Mouse (Mus musculus) hindbrain, postnatal 0 days (tissue): ENCODE results near the gene Rflnb. TPM values are rescaled to one million over a fixed set of nuclear protein-coding genes. Genes with fewer than 3 reads are reported as not detected.
A peak's percentile ranks its signal among the peaks of the same experiment; 100 is the strongest.

Experiments used
- ATAC-seq: fragments of 200-750 bp; cut with Nextera tagmentation; 2 replicates; pipeline ENCODE4 v1.8.0; 2017; ENCODE audit warnings: mild to moderate bottlenecking, moderate TSS enrichment, moderate library complexity
- DNase-seq: peaks from one replicate; pipeline ENCODE4 v3.0.0-alpha.2; 2015; ENCODE audit warnings: low spot score
- H3K27ac ChIP-seq: fragments of 300-500 bp; sonication (generic); 2 replicates; pipeline ENCODE4 v1.5.1; 2014; ENCODE audit warnings: mild to moderate bottlenecking
- H3K27me3 ChIP-seq: fragments of 300-500 bp; sonication (generic); 2 replicates; pipeline ENCODE4 v1.6.1; 2014; ENCODE audit warnings: low read length, mixed read lengths; ENCODE audit not compliant: insufficient read depth
- H3K36me3 ChIP-seq: fragments of 300-500 bp; sonication (generic); 2 replicates; pipeline ENCODE4 v1.6.1; 2014; ENCODE audit warnings: low read length, mixed read lengths; ENCODE audit not compliant: insufficient read depth
- H3K4me1 ChIP-seq: fragments of 300-500 bp; sonication (generic); 2 replicates; pipeline ENCODE4 v1.6.1; 2014; ENCODE audit warnings: antibody characterized with exemption, low read length, mixed read lengths; ENCODE audit not compliant: insufficient read depth
- H3K4me2 ChIP-seq: fragments of 300-500 bp; sonication (generic); 2 replicates; pipeline ENCODE4 v1.6.1; 2014; ENCODE audit warnings: low read depth, mild to moderate bottlenecking, low read length, moderate library complexity, mixed read lengths
- H3K4me3 ChIP-seq: fragments of 300-500 bp; sonication (generic); 2 replicates; pipeline ENCODE4 v1.5.1; 2014; ENCODE audit warnings: low read length
- H3K9ac ChIP-seq: fragments of 300-500 bp; sonication (generic); replicated peaks from 2 replicates; pipeline ENCODE4 v1.6.1; 2014; ENCODE audit warnings: mild to moderate bottlenecking, low read length, moderate library complexity, mixed read lengths
- H3K9me3 ChIP-seq: fragments of 300-500 bp; sonication (generic); 2 replicates; pipeline ENCODE4 v1.6.1; 2016; ENCODE audit warnings: low read length, mixed read lengths
- CTCF ChIP-seq: IDR thresholded peaks from 2 replicates; pipeline ENCODE4 v1.5.1; 2016; ENCODE audit warnings: antibody characterized with exemption, control low read depth, low read depth
- WGBS: fragments of 180-500 bp; shearing (Covaris S2); extraction: QIAGEN DNeasy Blood & Tissue Kit; methylation state at CpG from one replicate; pipeline ENCODE4 v1.1.7; 2014; 5-methylcytosine and 5-hydroxymethylcytosine counted together
- polyA plus RNA-seq: library from polyadenylated mRNA; unstranded; fragments of >200 nt; fragmentation: Nextera tagmentation; extraction: Ambion mirVana; gene quantifications from 2 replicates; pipeline ENCODE4 v1.2.1, GENCODE M21; 2015
- total RNA-seq: library from RNA; depleted of rRNA; stranded (reverse); fragments of >200 nt; gene quantifications from 2 replicates; pipeline ENCODE4 v1.2.3, GENCODE M21; 2014

The Rflnb gene
- total and polyA plus RNA-seq, 2 experiments from 2014 or later: 13.6 to 14.9 TPM

DNA sequence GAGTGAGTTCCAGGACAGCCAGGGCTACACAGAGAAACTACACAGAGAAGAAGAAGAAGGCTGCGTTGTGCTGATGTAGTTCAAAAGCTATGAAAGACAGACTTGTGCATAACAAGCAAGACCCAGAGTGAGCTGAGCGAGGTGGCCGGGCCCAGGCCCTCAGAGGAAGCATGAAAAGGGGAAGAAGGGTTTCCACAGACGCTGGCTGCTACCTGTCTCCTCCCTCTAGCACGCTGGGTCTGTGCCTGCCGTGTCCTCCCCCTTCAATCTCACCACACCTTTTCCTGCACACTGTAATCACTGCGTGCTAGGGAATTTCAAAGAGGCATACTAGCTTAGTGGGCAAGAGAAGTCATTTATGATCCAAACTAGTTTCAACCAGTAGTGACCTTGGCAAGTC, 36.8 kb upstream of the Rflnb start:
- H3K9ac ChIP-seq: no peak overlapping the region
- no peak for TF ChIP-seq CTCF
- 90% methylated on average over 7 of the region's 7 CpGs for WGBS
- no peak for ATAC-seq
- no peaks in the 10 kb centered on the region for H3K27me3 ChIP-seq
- no peak overlapping the region for H3K4me3 ChIP-seq
- H3K27ac ChIP-seq: no peak overlapping the region
- DNase-seq: no peak
- H3K9me3 ChIP-seq: no peaks in the 10 kb centered on the region
- no peaks in the 10 kb centered on the region for H3K4me1 ChIP-seq
- no peak overlapping the region for H3K4me2 ChIP-seq
- H3K36me3 ChIP-seq: peaks cover 11% of the 10 kb centered on the region

GRCm38 (mm10) chr11:76060906-76061305, 33.3 kb upstream of the Rflnb start:
- Histone ChIP-seq H3K27ac (no peak overlapping the region), H3K27me3 (no peaks in the 10 kb centered on the region), H3K36me3 (peaks cover 5% of the 10 kb centered on the region; the same call in 1 of the 2 replicates), H3K9me3 (no peaks in the 10 kb centered on the region), H3K4me1 (no peaks in the 10 kb centered on the region), H3K9ac (no peak overlapping the region), H3K4me3 (no peak overlapping the region), H3K4me2 (no peak overlapping the region)
- ATAC-seq (no peak), DNase-seq (no peak)
- WGBS: 94% methylated on average over 2 of the region's 2 CpGs
- TF ChIP-seq CTCF: no peak

DNA sequence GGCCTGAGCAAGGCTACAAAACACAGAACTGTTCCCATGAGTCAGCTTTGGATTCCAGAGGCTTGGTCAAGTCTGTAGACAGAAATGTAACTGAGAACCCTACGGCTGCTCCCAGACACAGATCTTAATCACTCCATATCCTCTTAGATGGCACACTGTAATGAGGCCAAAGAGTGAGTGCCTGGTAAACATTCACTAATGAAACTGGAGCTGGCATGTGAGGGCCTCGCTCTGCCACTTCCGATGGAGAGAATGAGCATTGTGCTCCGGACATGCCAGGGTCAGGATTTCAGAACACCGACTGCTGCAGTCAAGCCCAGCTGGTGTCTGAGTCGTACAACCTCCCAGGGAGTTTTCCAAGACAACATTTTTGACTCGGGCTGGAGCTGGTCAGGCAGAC, 32.4 kb upstream of the Rflnb start:
- TF ChIP-seq CTCF: no peak
- DNase-seq: no peak
- H3K4me1 ChIP-seq: no peaks in the 10 kb centered on the region
- ATAC-seq: no peak
- H3K4me3 ChIP-seq: no peak overlapping the region
- H3K27ac ChIP-seq: no peak overlapping the region
- no peak overlapping the region for H3K9ac ChIP-seq
- WGBS: 65% methylated on average over 7 of the region's 7 CpGs
- H3K9me3 ChIP-seq: no peaks in the 10 kb centered on the region
- no peak overlapping the region for H3K4me2 ChIP-seq
- H3K36me3 ChIP-seq: 0 out of 2 replicates have a peak, but pooled peaks cover 5% of the 10 kb centered on the region
- no peaks in the 10 kb centered on the region for H3K27me3 ChIP-seq

- WGBS: 26% methylated on average over 3 of the region's 3 CpGs
- no peak for ATAC-seq
- H3K4me2 ChIP-seq: no peak overlapping the region
- peak; percentile 34; the same call in 1 of the 2 replicates for TF ChIP-seq CTCF
- DNase-seq: no peak
- H3K27me3 ChIP-seq: no peaks in the 10 kb centered on the region
- H3K4me1 ChIP-seq: no peaks in the 10 kb centered on the region
- H3K27ac ChIP-seq: no peak overlapping the region
- no peak overlapping the region for H3K9ac ChIP-seq
- no peak overlapping the region for H3K4me3 ChIP-seq
- H3K36me3 ChIP-seq: 0 out of 2 replicates have a peak, but pooled peaks cover 5% of the 10 kb centered on the region
- no peaks in the 10 kb centered on the region for H3K9me3 ChIP-seq
Measured at GRCm38 (mm10) chr11:76056487-76056886, 28.9 kb upstream of the Rflnb start.

- H3K36me3 ChIP-seq: no peaks in the 10 kb centered on the region
- no peak overlapping the region for H3K4me3 ChIP-seq
- no peak for ATAC-seq
- H3K9ac ChIP-seq: no peak overlapping the region
- H3K27me3 ChIP-seq: no peaks in the 10 kb centered on the region
- no peaks in the 10 kb centered on the region for H3K4me1 ChIP-seq
- no peak for TF ChIP-seq CTCF
- no peak for DNase-seq
- H3K4me2 ChIP-seq: no peak overlapping the region
- WGBS: 78% methylated on average over 5 of the region's 5 CpGs
- H3K9me3 ChIP-seq: no peaks in the 10 kb centered on the region
- no peak overlapping the region for H3K27ac ChIP-seq
Measured at GRCm38 (mm10) chr11:76052496-76052895, 24.9 kb upstream of the Rflnb start.

DNA sequence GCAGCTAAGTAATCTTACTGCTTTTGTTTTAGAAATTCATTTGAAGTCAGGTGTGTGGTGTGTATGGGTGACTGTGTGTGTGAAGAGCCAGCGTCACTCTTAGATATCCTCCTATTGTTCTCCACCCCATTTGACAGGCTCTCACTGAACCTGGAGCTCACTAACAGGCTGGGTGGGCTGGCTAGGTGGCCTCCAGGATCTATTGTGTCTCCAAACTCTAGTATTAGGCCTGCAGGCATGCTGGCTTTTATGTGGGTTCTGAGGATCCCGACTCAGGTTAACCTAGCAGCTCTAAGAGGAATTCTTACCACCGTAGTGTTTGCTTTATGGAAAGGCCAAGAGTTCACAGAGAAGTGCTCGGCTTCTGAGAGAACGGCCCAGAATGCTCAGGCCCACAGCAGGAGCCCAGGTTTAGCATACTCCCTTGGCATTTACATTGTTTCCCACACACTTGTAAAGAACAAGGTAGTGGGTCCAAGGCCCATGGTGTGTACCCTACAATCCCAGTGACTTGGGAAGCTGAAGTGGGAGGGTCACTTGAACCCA, 23.5 kb upstream of the Rflnb start:
- H3K4me3 ChIP-seq: no peak overlapping the region
- H3K27ac ChIP-seq: no peak overlapping the region
- DNase-seq: no peak
- TF ChIP-seq CTCF: no peak
- H3K9ac ChIP-seq: no peak overlapping the region
- no peak for ATAC-seq
- no peak overlapping the region for H3K4me2 ChIP-seq
- WGBS: 55% methylated on average over 5 of the region's 5 CpGs
- no peaks in the 10 kb centered on the region for H3K4me1 ChIP-seq
- H3K27me3 ChIP-seq: no peaks in the 10 kb centered on the region
- H3K36me3 ChIP-seq: no peaks in the 10 kb centered on the region; the same call in 1 of the 2 replicates
- no peaks in the 10 kb centered on the region for H3K9me3 ChIP-seq

GRCm38 (mm10) chr11:76050509-76050908, 22.9 kb upstream of the Rflnb start:
- TF ChIP-seq CTCF: no peak
- H3K4me1 ChIP-seq: no peaks in the 10 kb centered on the region
- no peaks in the 10 kb centered on the region for H3K27me3 ChIP-seq
- WGBS: 47% methylated on average over 3 of the region's 3 CpGs
- ATAC-seq (no peak), DNase-seq (no peak)
- no peaks in the 10 kb centered on the region for H3K9me3 ChIP-seq
- no peak overlapping the region for H3K27ac ChIP-seq
- no peak overlapping the region for H3K4me3 ChIP-seq
- H3K4me2 ChIP-seq: no peak overlapping the region
- no peaks in the 10 kb centered on the region; the same call in 1 of the 2 replicates for H3K36me3 ChIP-seq
- H3K9ac ChIP-seq: no peak overlapping the region
